Mouse (Mus musculus): Measurements from ENCODE around the gene Gm20458. TPM values are rescaled to one million over a fixed set of nuclear protein-coding genes. Genes with fewer than 3 reads are reported as not detected.

The Gm20458 gene
- polyA plus RNA-seq, 1 experiment from 2014 or later = 17.9 TPM

DNA sequence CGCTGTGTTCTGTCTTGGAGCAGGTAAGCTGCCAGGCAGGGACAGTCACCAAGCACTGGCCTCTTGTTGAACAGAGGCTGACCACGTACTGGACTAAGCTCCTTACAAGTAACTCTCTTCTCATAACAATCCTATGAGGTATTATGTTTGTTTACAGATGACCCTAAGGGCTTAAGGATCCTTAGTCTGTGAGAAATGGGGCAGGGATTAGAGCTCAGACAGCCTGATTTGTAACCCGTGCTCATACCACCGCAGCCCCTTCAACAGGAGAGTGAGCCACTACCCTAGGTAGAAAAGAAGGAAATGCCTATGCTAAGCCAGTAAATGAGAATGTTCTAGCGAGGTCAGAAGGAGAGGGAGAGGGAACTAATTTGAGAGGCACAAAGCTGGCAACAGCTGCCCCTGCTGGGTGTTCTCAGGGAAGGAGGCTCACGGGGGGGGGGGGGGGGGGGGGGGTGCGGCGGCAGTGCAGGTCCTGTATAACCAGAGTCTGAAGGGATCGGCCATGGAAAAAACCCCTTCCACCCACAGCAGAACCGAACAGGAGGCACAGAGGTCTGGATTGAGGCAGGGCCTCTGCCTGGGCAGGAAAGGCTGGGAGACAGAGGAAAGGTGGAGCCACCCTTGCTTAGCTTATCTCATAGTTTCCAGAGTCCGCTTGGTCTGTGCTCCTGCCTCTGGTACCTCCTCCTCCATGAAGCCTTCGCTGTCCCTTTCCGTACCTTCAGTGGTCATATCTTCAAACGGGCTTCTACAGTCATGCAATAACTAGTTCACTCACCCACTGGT is 51.5 kb downstream of the Gm20458 start:
- H3K4me1 ChIP-seq = 0 out of 2 replicates have a peak, but pooled peaks cover 7% of the 10 kb centered on the region
- no peaks in the 10 kb centered on the region for H3K36me3 ChIP-seq
- no peaks in the 10 kb centered on the region for H3K27me3 ChIP-seq (replicated peaks)
- no peak overlapping the region; the same call in 1 of the 2 replicates for H3K27ac ChIP-seq
- 55% methylated on average over 13 of the region's 14 CpGs for WGBS
- H3K4me2 ChIP-seq = no peak overlapping the region
- no peak overlapping the region for H3K9ac ChIP-seq
- H3K4me3 ChIP-seq (replicated peaks) = no peak overlapping the region
- peak; percentile 29; the same call in 1 of the 2 replicates for ATAC-seq (ENCODE audit: insufficient read depth, low FRiP score, low read depth)
- no peaks in the 10 kb centered on the region for H3K9me3 ChIP-seq

DNA sequence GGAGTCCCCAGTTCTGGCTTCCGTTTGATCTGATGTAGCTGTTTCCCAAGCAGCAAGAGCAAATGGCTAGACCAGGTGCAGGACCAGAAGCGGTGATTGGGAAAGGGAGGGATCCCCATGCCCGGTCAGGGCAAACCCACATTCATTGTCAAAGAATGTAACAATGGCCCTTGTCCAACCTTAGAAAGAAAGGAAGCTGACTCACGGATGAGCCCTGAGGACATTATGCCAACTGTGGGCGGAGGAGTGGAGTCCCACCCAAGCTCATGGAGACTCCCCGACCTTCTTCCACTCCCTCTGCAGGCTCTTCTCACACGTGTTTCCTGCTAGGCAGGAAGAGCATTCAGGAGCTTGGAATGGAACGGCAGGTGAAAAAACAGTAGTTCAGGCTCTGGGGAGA is 52.6 kb downstream of the Gm20458 start:
- Histone ChIP-seq H3K4me3 (replicated peaks) (no peak overlapping the region), H3K27me3 (replicated peaks) (no peaks in the 10 kb centered on the region), H3K4me2 (no peak overlapping the region), H3K9ac (no peak overlapping the region), H3K36me3 (no peaks in the 10 kb centered on the region), H3K9me3 (no peaks in the 10 kb centered on the region), H3K4me1 (0 out of 2 replicates have a peak, but pooled peaks cover 7% of the 10 kb centered on the region), H3K27ac (0 out of 2 replicates have a peak overlapping the region, but pooled peaks have one; percentile 31)
- no peak for ATAC-seq (ENCODE audit: insufficient read depth, low FRiP score, low read depth)
- WGBS = 63% methylated on average over 8 of the region's 8 CpGs

DNA sequence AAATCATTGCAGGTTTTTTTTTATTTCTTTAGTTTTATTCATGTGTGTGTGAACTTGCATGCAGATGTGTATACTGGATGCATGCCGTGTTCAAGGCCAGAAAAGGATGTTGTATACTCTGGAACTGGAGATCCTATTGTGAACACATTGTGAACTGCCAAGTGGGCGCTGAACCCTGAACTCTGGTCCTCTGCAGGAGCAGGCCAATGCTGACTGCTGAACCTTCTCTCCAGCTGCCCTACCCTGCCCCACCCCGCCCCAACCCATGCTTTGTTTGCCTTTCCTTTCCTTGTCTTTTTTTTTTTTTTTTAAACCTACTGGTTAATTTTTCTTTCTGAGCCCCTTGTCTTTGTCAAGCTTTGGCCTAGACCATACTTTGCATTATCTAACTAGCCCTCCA is 54.1 kb downstream of the Gm20458 start:
- no peak overlapping the region for H3K4me3 ChIP-seq (replicated peaks)
- no peak overlapping the region for H3K4me2 ChIP-seq
- no peak overlapping the region for H3K9ac ChIP-seq
- H3K36me3 ChIP-seq = no peaks in the 10 kb centered on the region
- 0 out of 2 replicates have a peak, but pooled peaks cover 10% of the 10 kb centered on the region for H3K4me1 ChIP-seq
- H3K27ac ChIP-seq = no peak overlapping the region; the same call in 1 of the 2 replicates
- no peak for ATAC-seq (ENCODE audit: insufficient read depth, low FRiP score, low read depth)
- no peaks in the 10 kb centered on the region for H3K9me3 ChIP-seq
- H3K27me3 ChIP-seq (replicated peaks) = no peaks in the 10 kb centered on the region
- WGBS = 73% methylated on average over 3 of the region's 3 CpGs

DNA sequence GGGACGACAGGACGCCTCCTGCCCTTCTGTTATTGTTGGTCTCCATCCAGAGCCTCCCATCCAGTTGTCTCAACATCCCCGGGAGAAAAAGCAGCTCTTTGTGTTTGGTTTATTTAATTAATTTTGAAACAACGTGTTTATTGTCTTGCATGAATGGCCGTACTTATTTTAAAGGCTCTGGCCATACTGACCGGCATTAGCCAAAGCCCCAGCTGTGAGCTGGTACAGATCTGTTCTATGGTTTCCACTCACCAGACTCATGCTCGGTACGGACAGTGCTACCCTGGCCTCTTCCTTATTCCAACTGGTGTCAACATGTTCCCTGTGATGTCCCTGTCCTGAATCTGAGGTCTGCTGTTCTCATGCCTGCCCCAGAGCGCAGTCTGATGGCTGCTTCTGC is 55.1 kb downstream of the Gm20458 start:
- WGBS = 74% methylated on average over 9 of the region's 9 CpGs
- H3K9me3 ChIP-seq = no peaks in the 10 kb centered on the region
- H3K4me1 ChIP-seq = 0 out of 2 replicates have a peak, but pooled peaks cover 10% of the 10 kb centered on the region
- no peak for ATAC-seq (ENCODE audit: insufficient read depth, low FRiP score, low read depth)
- no peak overlapping the region for H3K4me2 ChIP-seq
- no peaks in the 10 kb centered on the region for H3K27me3 ChIP-seq (replicated peaks)
- no peak overlapping the region for H3K9ac ChIP-seq
- 0 out of 2 replicates have a peak overlapping the region, but pooled peaks have one; percentile 16 for H3K27ac ChIP-seq
- H3K36me3 ChIP-seq = no peaks in the 10 kb centered on the region
- no peak overlapping the region for H3K4me3 ChIP-seq (replicated peaks)

DNA sequence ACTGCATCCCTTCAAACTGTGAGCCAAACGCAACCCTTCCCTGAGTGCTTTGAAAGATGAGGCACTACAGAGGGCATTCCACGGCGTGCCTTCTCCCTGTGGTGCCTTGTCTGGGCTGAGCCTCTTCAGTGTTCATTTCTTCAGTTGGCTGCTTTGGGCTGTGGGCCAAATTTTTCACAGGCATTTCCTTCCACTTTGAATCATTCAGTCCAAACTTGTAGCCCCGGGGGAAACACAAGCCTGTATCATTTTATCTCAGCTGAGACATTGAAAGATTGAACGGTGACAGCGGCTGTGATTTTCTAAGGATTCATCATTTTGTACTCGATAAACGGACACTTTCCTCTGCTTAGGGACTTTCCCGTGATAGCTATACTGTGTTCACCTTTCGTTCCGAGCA is 55.8 kb downstream of the Gm20458 start:
- Histone ChIP-seq H3K9me3 (no peaks in the 10 kb centered on the region), H3K4me3 (replicated peaks) (no peak overlapping the region), H3K4me1 (0 out of 2 replicates have a peak, but pooled peaks cover 10% of the 10 kb centered on the region), H3K36me3 (no peaks in the 10 kb centered on the region), H3K27me3 (replicated peaks) (no peaks in the 10 kb centered on the region), H3K9ac (no peak overlapping the region), H3K4me2 (no peak overlapping the region), H3K27ac (no peak overlapping the region)
- ATAC-seq (ENCODE audit: insufficient read depth, low FRiP score, low read depth) = no peak
- 80% methylated on average over 11 of the region's 11 CpGs for WGBS

DNA sequence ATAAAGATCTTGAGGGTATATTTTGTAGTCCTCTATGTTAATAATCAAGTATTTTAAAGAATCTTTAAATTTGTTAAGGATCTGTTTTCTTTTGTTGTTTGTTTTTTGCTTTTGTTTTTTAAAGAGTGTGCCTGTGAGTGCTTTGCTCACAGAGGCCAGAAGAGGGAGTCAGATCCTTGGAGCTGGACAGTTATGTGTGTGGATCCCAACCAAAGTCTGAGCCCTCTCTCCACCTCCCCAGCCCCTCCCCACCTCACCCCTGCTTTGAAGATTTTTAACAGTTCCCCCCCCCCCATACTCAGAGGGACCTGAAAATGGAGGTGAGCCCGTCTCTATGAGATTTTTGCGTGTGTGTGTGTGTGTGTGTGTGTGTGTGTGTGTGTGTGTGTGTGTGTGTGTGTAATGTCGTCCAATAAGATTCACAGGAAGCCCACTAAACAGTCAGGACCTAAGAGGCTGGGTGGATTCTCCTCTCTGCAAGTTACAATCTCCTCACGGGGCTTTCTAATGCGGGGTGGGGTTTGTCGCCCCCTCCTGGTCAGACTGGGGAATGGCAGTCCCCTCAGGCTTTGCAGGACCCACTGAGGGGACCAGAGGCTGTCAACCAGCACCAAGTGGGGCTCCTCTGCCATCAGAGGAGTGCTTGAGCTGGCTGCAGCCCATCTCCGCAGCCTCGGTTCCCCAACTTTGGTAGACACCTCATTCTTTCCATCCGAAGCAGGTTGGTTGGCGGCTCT is 56.9 kb downstream of the Gm20458 start:
- Histone ChIP-seq H3K4me1 (peaks cover 10% of the 10 kb centered on the region; the same call in 1 of the 2 replicates), H3K36me3 (no peaks in the 10 kb centered on the region), H3K9ac (no peak overlapping the region), H3K27ac (peak overlapping the region; percentile 84), H3K27me3 (replicated peaks) (no peaks in the 10 kb centered on the region), H3K9me3 (no peaks in the 10 kb centered on the region), H3K4me2 (no peak overlapping the region), H3K4me3 (replicated peaks) (no peak overlapping the region)
- no peak for ATAC-seq (ENCODE audit: insufficient read depth, low FRiP score, low read depth)
- WGBS = 31% methylated on average over 10 of the region's 10 CpGs

GRCm38 (mm10) chr2:164518266-164519170 is 57.8 kb downstream of the Gm20458 start:
- Histone ChIP-seq H3K4me3 (replicated peaks) (no peak overlapping the region), H3K4me2 (no peak overlapping the region), H3K36me3 (no peaks in the 10 kb centered on the region), H3K4me1 (peaks cover 8% of the 10 kb centered on the region; the same call in 1 of the 2 replicates), H3K27me3 (replicated peaks) (no peaks in the 10 kb centered on the region), H3K27ac (peak overlapping the region; percentile 84), H3K9me3 (no peaks in the 10 kb centered on the region), H3K9ac (no peak overlapping the region)
- WGBS = 30% methylated on average over 11 of the region's 11 CpGs
- ATAC-seq (ENCODE audit: insufficient read depth, low FRiP score, low read depth) = no peak

- Histone ChIP-seq H3K9me3 (no peaks in the 10 kb centered on the region), H3K4me1 (peaks cover 8% of the 10 kb centered on the region; the same call in 1 of the 2 replicates), H3K4me2 (no peak overlapping the region), H3K27me3 (replicated peaks) (no peaks in the 10 kb centered on the region), H3K9ac (no peak overlapping the region), H3K36me3 (no peaks in the 10 kb centered on the region), H3K4me3 (replicated peaks) (no peak overlapping the region), H3K27ac (peak overlapping the region; percentile 84)
- 52% methylated on average over 6 of the region's 6 CpGs for WGBS
- no peak for ATAC-seq (ENCODE audit: insufficient read depth, low FRiP score, low read depth)
Measured at GRCm38 (mm10) chr2:164519171-164519526, 58.4 kb downstream of the Gm20458 start.

DNA sequence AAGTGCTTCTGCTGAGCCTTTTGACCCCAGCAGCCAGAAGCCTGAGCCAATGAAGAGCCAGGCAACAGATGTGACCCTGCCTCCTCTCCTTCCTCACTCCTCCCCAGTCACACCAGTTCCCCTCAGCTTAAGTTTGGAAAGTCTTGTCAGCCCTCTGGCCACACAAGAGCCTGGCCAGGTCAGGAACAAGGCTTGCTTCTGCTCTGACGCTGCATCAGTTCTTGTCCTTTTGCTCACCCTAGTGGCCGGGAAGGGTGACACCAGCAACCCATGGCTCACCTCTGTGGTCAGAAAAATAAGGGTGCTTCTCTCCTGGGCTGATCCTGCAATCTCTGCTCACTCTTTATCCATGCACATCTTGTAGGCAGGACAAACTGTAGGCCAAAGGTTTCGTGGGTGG is 60.0 kb downstream of the Gm20458 start:
- no peaks in the 10 kb centered on the region for H3K36me3 ChIP-seq
- no peaks in the 10 kb centered on the region for H3K9me3 ChIP-seq
- H3K4me3 ChIP-seq (replicated peaks) = no peak overlapping the region
- H3K27ac ChIP-seq = no peak overlapping the region
- H3K4me1 ChIP-seq = peaks cover 8% of the 10 kb centered on the region; the same call in 1 of the 2 replicates
- no peaks in the 10 kb centered on the region for H3K27me3 ChIP-seq (replicated peaks)
- WGBS = 12% methylated on average over 3 of the region's 3 CpGs
- no peak overlapping the region for H3K4me2 ChIP-seq
- peak; percentile 63 for ATAC-seq (ENCODE audit: insufficient read depth, low FRiP score, low read depth)
- no peak overlapping the region for H3K9ac ChIP-seq

GRCm38 (mm10) chr2:164521841-164522240 is 61.1 kb downstream of the Gm20458 start:
- H3K4me1 ChIP-seq = peaks cover 8% of the 10 kb centered on the region; the same call in 1 of the 2 replicates
- H3K9ac ChIP-seq = no peak overlapping the region
- H3K4me2 ChIP-seq = peak overlapping the region; percentile 17
- H3K36me3 ChIP-seq = no peaks in the 10 kb centered on the region
- H3K27me3 ChIP-seq (replicated peaks) = no peaks in the 10 kb centered on the region
- H3K4me3 ChIP-seq (replicated peaks) = no peak overlapping the region
- no peaks in the 10 kb centered on the region for H3K9me3 ChIP-seq
- WGBS = 16% methylated on average over 11 of the region's 11 CpGs
- no peak for ATAC-seq (ENCODE audit: insufficient read depth, low FRiP score, low read depth)
- H3K27ac ChIP-seq = peak overlapping the region; percentile 21; the same call in 1 of the 2 replicates

DNA sequence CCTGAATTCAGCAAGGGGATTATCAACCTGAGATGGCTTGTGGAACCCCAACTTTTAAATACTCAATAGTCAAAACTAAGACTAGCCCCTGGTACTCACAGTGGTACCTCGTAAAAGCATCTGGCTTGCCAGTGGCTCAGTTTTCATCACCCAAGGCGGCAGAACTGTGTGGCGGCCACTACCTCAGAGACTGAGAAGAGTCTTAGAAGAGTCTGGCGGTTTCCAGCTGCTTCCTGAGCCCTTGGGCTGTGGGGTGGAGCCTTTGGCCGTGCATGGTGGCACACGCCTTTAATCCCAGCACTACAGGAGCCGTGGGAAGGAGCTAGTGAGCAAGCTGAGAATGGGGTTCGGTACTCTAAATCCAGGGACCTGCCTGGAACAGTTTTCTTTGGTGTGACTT is 61.5 kb downstream of the Gm20458 start:
- no peaks in the 10 kb centered on the region for H3K9me3 ChIP-seq
- H3K4me2 ChIP-seq = peak overlapping the region; percentile 17; the same call in 1 of the 2 replicates
- no peak overlapping the region for H3K4me3 ChIP-seq (replicated peaks)
- no peak overlapping the region for H3K9ac ChIP-seq
- 33% methylated on average over 8 of the region's 8 CpGs for WGBS
- peaks cover 8% of the 10 kb centered on the region; the same call in 1 of the 2 replicates for H3K4me1 ChIP-seq
- no peak for ATAC-seq (ENCODE audit: insufficient read depth, low FRiP score, low read depth)
- no peaks in the 10 kb centered on the region for H3K27me3 ChIP-seq (replicated peaks)
- no peaks in the 10 kb centered on the region for H3K36me3 ChIP-seq
- H3K27ac ChIP-seq = peak overlapping the region; percentile 21; the same call in 1 of the 2 replicates
